Mouse (Mus musculus) left cerebral cortex, postnatal 4 days (tissue): Measurements from ENCODE around the gene Trpm6. TPM values are rescaled to one million over a fixed set of nuclear protein-coding genes. Genes with fewer than 3 reads are reported as not detected.

ENCODE experiments used
- DNase-seq: peaks from one replicate; pipeline ENCODE4 v3.0.0-alpha.2; 2022
- intact Hi-C: fragments of 180-260 bp; cut with DNase I; formaldehyde crosslinking; loops from one replicate; pipeline ENCODE4 v1.15.1; 2025
- total RNA-seq, 2 experiments: library from RNA; stranded (reverse); gene quantifications; 2 replicates each; pipeline ENCODE4 v1.2.3; 2021

The Trpm6 gene
- total RNA-seq, 2 experiments from 2014 or later = 0.90 to 1.0 TPM

DNA sequence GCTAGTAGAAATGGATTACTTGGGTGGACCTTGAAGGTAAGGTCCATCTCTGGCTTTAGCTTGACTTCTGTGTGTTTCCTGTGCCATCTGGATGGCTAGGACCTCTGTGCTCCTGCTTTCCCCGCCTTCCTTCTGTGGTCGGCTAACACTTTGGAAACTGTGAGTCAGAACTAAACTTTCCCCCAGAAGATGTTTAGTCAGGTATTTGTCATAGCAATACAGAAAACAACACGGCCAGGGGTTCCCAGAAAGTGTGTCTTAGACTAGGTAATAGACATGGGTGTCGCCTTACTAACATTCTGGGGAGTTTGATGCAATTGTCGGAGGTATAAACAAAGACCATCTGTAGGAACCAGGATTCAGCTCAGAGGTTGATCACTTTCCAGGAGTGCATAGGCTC, 16.6 kb downstream of the Trpm6 start:
- intact Hi-C loops = no loop called here

GRCm38 (mm10) chr19:18771048-18771447, 21.3 kb downstream of the Trpm6 start:
- DNase-seq = no peak
- intact Hi-C loops = no loop called here

More for the DNA sequence above, 16.6 kb downstream of the Trpm6 start:
- no peak for DNase-seq

DNA sequence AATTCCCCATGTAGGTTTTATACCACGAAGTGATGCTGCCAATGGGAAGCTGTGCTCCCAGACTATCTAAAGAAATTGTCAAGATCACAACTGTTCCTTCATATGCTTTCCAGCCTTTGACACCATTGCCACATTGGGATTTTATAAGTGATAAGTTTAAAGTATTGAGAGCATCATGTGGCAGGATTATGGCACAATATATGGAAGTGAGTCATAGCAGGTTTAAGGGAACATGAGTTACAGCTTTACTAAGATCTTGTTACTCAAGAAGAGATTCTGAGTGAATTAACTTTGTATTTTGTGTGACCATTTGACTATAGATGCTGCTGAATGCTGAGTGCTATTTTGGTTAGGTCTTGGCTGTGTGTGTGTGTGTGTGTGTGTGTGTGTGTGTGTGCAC, 21.8 kb downstream of the Trpm6 start:
- intact Hi-C loops = no loop called here
- no peak for DNase-seq

- intact Hi-C loops = no loop called here
- DNase-seq = no peak
Observed at GRCm38 (mm10) chr19:18772888-18773488, 23.2 kb downstream of the Trpm6 start.

DNA sequence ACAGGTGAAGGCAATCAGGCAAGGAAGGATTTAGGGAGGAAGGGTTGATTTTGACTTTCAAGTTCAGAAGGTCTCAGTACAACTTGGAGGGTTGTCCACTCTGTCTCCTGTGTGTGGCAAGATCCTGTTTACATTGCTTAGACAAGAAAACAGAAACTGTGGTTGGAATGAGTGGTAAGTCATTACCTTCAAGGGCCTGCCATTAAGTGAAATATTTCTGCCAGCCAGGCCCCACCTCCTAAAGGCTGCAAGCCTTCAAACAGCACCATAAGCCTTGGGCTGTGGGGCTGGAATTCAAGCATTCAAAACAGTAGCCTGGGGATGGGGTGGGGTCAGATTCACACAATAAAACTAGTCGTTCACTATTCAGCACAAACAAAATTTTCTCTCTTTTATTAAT, 24.3 kb downstream of the Trpm6 start:
- no peak for DNase-seq
- intact Hi-C loops = no loop called here

DNA sequence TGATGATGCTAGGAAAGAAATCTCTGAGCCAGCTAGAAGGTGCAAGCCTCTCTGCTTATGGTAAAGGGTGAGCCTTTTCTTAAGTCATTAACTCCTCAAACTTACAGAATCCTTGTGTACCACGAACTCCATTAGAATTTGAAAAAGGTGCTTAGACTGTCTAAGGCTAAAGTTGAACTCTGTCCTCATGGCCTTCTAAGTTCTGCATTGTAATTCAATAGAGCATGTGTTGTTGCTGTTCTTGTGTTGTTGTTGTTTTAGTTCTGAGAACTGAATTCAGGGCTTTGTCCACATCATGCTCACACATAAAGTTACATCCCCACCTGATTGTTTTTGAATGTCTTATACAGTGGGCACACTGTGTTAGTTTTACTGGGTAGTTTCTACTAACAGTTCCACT, 49.9 kb downstream of the Trpm6 start:
- no peak for DNase-seq
- intact Hi-C loops = no loop called here

DNA sequence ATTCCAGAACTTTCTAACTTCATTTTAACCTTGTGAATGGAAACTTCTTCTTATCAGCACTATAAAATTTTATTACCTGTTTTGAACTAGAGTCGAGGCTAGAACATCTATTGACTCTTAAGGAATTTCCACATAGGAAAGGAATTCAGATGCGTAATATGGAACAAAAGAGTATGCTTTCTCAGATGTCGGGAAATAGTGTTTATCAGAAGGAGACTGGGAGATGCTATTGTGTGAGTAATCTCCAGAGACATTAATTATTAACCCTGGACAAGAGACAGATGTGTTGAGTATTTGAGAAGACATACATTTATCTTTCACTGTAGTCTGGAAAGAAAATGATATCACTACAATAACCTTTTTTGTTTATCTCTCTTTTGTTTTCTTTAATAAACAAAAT, 61.5 kb downstream of the Trpm6 start:
- intact Hi-C loops = no loop called here
- DNase-seq = no peak

DNA sequence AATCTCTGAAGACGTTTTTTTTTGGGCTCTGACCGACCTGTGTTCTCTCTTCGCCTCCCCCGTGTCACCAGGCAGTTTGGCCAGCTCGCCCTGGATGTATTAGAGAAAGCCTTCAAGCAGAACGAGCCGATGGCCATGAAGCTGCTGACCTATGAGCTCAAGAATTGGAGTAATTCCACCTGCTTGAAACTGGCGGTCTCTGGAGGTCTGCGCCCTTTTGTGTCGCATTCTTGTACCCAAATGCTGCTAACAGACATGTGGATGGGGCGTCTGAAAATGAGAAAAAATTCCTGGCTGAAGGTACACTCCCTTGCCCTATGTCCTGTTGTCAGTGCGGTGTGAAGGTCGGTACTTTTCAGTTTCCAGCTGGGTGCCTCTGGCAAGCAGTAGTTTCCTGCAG, 65.4 kb downstream of the Trpm6 start:
- no peak for DNase-seq
- intact Hi-C loops = no loop called here

GRCm38 (mm10) chr19:18817425-18817824, 67.6 kb downstream of the Trpm6 start:
- intact Hi-C loops = no loop called here
- no peak for DNase-seq

- intact Hi-C loops = no loop called here
Observed at GRCm38 (mm10) chr19:18828601-18829000, 78.8 kb downstream of the Trpm6 start.

GRCm38 (mm10) chr19:18831196-18831595, 81.4 kb downstream of the Trpm6 start:
- intact Hi-C loops = loop anchor here (10.0 kb wide), 1 partner anchor 116 kb away; the partner anchor contains the start of gene D030056L22Rik
- DNase-seq = no peak

More at GRCm38 (mm10) chr19:18828601-18829000, 78.8 kb downstream of the Trpm6 start:
- DNase-seq = peak; percentile 13

DNA sequence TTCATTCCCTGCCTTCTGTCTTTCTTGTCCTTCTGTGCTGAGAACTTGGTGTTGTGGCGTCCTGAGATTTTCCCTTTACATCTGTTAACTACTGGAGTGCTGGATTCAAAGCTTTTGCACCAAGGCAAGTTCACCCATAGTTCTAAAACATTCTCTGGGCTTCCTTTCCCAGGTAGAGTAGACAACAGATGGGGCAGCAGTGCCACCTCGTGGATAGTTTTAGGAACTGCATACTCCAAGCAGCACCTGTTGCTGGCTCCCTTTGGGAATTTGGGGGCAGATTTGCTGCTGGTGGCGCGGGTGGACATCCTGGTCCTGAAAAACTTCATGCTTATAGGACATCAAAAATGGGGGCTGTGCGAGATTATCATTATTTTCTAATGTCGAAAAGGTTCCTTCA, 85.2 kb downstream of the Trpm6 start:
- peak; percentile 59 for DNase-seq
- intact Hi-C loops = loop anchor here (10.0 kb wide), 1 partner anchor 120 kb away; the partner anchor contains the start of gene D030056L22Rik

DNA sequence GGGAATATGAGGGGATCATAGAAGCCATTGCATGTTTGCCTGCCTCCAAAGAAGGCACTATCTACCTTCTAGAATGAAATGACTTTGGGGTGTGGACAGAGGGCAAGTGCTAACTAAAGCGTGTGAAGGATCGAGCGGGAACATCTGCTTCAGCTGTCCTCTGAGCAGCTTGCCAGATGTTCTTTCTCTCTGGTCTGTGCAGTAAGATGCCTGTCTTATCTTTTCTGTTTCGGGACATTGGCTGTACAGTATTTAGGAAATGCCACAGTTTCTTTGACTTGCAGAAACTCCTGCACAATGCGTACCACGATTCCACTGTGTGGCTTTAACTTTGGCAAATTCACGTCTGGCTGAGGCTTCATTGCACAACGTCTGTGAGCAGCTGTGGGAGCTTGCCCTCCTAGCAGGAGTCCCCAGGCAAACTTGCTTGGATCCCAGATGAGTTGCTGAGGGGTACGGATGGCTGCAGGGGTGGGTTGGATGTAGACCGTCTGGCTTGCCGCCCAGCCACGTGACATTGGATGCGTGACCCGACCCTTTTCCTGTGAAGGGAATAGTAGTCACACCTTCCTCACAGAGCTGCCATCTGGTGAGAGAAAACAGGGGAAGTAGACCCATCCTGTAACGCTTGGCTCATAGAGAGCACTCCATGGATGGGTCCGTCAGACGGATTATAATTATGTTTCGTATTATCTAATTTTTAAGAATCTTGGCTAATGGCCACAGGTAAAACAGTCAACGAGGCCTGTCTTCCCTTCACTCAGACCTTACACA, 92.2 kb downstream of the Trpm6 start:
- peak; percentile 11 for DNase-seq
- intact Hi-C loops = no loop called here

DNA sequence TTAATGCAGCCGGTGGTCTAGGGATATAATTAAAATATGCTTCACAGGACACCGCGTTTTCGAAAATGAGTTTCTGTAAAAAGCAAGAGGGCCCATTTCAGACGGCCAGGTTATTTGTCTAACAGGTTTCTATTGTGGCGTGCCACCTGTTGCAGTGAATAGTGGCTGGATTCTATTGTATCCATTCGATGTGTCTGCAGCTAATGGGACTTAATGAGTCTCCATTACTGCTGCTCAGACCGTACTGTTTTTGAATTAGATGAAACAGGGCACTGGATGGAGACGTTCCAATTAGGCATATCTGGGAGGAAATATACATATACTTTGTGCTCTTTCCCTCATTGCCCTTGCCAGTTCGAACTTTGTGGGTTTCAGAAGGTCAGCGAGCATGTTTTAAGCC, 92.8 kb downstream of the Trpm6 start:
- intact Hi-C loops = no loop called here
- DNase-seq = no peak

- intact Hi-C loops = no loop called here
- no peak for DNase-seq
Observed at GRCm38 (mm10) chr19:18846336-18846735, 96.6 kb downstream of the Trpm6 start.

DNA sequence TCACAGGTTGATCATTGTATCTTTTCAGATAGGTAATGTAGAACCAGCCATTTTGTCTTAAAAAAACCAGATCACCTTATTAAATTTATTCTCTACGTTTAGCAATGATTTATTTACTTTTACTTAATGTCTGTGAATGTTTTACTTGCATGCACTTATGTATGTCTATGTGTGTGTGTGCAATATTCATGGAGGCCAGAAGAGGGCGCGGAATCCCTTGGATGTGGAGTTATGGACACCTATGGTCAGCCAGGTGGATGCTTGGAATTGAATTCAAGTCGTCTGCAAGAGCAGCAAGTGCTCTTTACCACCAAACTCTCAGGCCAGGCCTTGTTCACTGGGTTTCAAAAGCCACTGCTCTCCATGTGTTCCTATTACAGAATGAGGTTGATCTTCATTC, 118.5 kb downstream of the Trpm6 start:
- intact Hi-C loops = no loop called here
- no peak for DNase-seq

- intact Hi-C loops = loop anchor here (5.0 kb wide), 1 partner anchor 1474 kb away; no protein-coding TSS in a partner anchor
- peak; percentile 36 for DNase-seq
Observed at GRCm38 (mm10) chr19:18872792-18873569, 123.2 kb downstream of the Trpm6 start.

GRCm38 (mm10) chr19:18873709-18874644, 124.2 kb downstream of the Trpm6 start:
- DNase-seq = no peak
- intact Hi-C loops = loop anchor here (5.0 kb wide), 1 partner anchor 1473 kb away; no protein-coding TSS in a partner anchor

- intact Hi-C loops = no loop called here
- no peak for DNase-seq
Observed at GRCm38 (mm10) chr19:18879264-18879663, 129.5 kb downstream of the Trpm6 start.

DNA sequence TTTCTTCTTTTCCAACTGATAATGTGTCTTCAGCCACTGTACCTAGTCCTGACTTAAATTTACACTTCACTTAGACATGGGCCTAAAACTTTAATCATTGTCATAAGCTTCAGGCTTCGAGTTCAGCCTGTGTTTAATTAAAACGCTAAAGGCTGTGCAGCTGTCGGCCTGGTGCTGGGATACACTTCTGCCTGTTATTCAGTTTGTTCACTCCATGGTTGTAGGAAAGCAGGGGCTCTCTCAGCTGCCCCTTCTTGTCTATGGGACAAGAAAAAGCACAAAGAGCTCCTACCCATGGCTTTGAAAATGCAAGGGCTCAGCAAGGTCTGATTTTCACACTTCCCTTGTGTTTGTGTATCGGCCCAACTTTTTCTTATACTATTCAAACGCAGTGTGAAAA, 131.4 kb downstream of the Trpm6 start:
- no peak for DNase-seq
- intact Hi-C loops = loop anchor here (5.0 kb wide), 1 partner anchor 1136 kb away; no protein-coding TSS in a partner anchor
